8 mouse cellular contexts compared by ENCODE assay signal in the genomic region with DNA sequence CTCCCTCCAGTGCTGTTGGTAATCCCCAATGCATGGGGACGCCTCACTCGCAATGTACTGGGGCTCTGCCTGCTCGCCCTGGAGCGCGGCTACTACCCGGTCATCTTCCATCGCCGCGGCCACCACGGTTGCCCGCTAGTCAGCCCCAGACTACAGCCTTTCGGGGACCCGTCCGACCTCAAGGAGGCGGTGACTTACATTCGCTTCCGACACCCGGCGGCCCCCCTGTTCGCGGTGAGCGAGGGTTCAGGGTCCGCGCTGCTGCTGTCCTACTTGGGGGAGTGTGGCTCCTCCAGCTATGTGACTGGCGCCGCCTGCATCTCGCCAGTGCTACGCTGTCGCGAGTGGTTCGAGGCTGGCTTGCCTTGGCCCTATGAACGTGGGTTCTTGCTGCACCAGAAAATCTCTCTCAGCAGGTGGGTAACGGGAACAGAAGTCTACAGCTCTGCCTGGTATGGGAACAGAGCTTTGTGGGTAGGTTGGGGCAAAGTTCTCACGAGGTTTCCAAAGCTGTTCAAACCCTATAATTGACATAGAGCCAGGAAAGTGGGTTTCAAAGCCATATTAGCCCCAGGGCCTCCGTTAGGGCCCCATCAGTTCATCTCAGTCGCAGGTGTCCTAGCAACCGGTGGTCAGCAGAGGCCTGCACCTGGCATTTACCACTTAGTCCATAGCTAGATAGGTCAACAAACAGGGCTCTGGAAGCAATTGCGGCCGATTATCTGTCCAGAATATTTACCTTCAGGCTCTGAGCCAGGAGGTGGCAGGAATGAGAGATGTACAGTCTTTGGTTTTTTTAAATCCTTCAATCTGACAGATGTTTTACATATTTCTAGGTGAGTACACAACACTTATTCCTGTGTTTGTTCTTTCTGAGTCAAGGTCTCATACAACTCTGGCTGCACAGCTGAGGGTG. TPM values are rescaled to one million over a fixed set of nuclear protein-coding genes. Genes with fewer than 3 reads are reported as not detected.
A peak's percentile ranks its signal among the peaks of the same experiment; 100 is the strongest.
DNase-seq lines count a peak whose midpoint lies in the region; ATAC-seq and TF ChIP-seq lines count a peak whose summit lies in the region.

A gene (minus strand): TSS at position 344 of the 916 bp plus-strand sequence.

- H3K4me3 ChIP-seq in embryonic facial prominence, embryonic 12.5 days = peak within 1 kb of the TSS; percentile 74
- H3K4me3 ChIP-seq in hindbrain, embryonic 13.5 days = peak within 1 kb of the TSS; percentile 51
- peak within 1 kb of the TSS; percentile 60 for H3K4me3 ChIP-seq in liver, postnatal 0 days (ENCODE audit: low read depth, low read length)

- peaks cover 24% of the 10 kb centered on the region for H3K27me3 ChIP-seq in embryonic facial prominence, embryonic 12.5 days
- H3K27me3 ChIP-seq in hindbrain, embryonic 13.5 days = peaks cover 48% of the 10 kb centered on the region
- peaks cover 18% of the 10 kb centered on the region for H3K27me3 ChIP-seq in liver, postnatal 0 days (ENCODE audit: insufficient read depth, low read length)

- ATAC-seq in embryonic facial prominence, embryonic 12.5 days (ENCODE audit: insufficient number of reproducible peaks, insufficient read depth, low FRiP score, low TSS enrichment) = no peak
- ATAC-seq in hindbrain, embryonic 13.5 days (ENCODE audit: low FRiP score) = 0 out of 2 replicates have a peak, but pooled peaks have one; percentile 21
- no peak for ATAC-seq in liver, postnatal 0 days

- TF ChIP-seq EP300 in liver, postnatal 0 days (IDR thresholded peaks at IDR 0.05; ENCODE audit: low read depth) = no peak

- H3K9ac ChIP-seq in embryonic facial prominence, embryonic 12.5 days = peak within 1 kb of the TSS; percentile 53
- peak within 1 kb of the TSS; percentile 71 for H3K9ac ChIP-seq in hindbrain, embryonic 13.5 days
- peak within 1 kb of the TSS; percentile 68 for H3K9ac ChIP-seq in liver, postnatal 0 days (replicated peaks)

- peaks cover 38% of the 10 kb centered on the region for H3K4me1 ChIP-seq in embryonic facial prominence, embryonic 12.5 days
- peaks cover 61% of the 10 kb centered on the region for H3K4me1 ChIP-seq in hindbrain, embryonic 13.5 days (replicated peaks)
- H3K4me1 ChIP-seq in liver, postnatal 0 days (ENCODE audit: insufficient read depth) = peaks cover 56% of the 10 kb centered on the region

- 3% methylated on average over 39 of the region's 39 CpGs for WGBS in embryonic facial prominence, embryonic 12.5 days
- 6% methylated on average over 39 of the region's 39 CpGs for WGBS in hindbrain, embryonic 13.5 days
- WGBS in liver, postnatal 0 days (ENCODE audit: insufficient replicate concordance) = 9% methylated on average over 39 of the region's 39 CpGs

- H3K9me3 ChIP-seq in embryonic facial prominence, embryonic 12.5 days = no peaks in the 10 kb centered on the region
- H3K9me3 ChIP-seq in hindbrain, embryonic 13.5 days = no peaks in the 10 kb centered on the region
- no peaks in the 10 kb centered on the region for H3K9me3 ChIP-seq in liver, postnatal 0 days (ENCODE audit: low read length)

- TF ChIP-seq CTCF in liver, postnatal 0 days (IDR thresholded peaks at IDR 0.05; ENCODE audit: low read depth) = no peak

- no peaks in the 10 kb centered on the region for H3K36me3 ChIP-seq in embryonic facial prominence, embryonic 12.5 days
- H3K36me3 ChIP-seq in hindbrain, embryonic 13.5 days = no peaks in the 10 kb centered on the region
- H3K36me3 ChIP-seq in liver, postnatal 0 days (replicated peaks; ENCODE audit: insufficient read depth, low read length) = no peaks in the 10 kb centered on the region

- peak; percentile 39 for DNase-seq in cerebellum, adult 11-12 months
- DNase-seq in cerebellum, postnatal 14 days = no peak
- peak; percentile 69 for DNase-seq in 416B (ENCODE audit: low read depth)
- DNase-seq in liver, postnatal 0 days = peak; percentile 62
- DNase-seq in thymus, postnatal 25 days = peak; percentile 58
- DNase-seq in frontal cortex, postnatal 36 days (ENCODE audit: low spot score in 2 of 2) = no peak

- peak within 1 kb of the TSS; percentile 98 for H3K4me2 ChIP-seq in embryonic facial prominence, embryonic 12.5 days (replicated peaks)
- peak within 1 kb of the TSS; percentile 96 for H3K4me2 ChIP-seq in hindbrain, embryonic 13.5 days
- H3K4me2 ChIP-seq in liver, postnatal 0 days (ENCODE audit: low read depth, low read length) = peak within 1 kb of the TSS; percentile 82

- no peak within 1 kb of the TSS for H3K27ac ChIP-seq in embryonic facial prominence, embryonic 12.5 days
- H3K27ac ChIP-seq in hindbrain, embryonic 13.5 days = no peak within 1 kb of the TSS
- H3K27ac ChIP-seq in liver, postnatal 0 days (ENCODE audit: low read depth) = peak within 1 kb of the TSS; percentile 94

RNA-seq across cellular contexts. Expression of the gene that starts here (rescaled TPM):
- 52.8 and 55.2 TPM in 2 replicates for polyA plus RNA-seq in embryonic facial prominence, embryonic 12.5 days (2016; fragmentation: Nextera tagmentation; extraction: Ambion mirVana)
- 14.9 and 15.5 TPM in 2 replicates for polyA plus RNA-seq in hindbrain, embryonic 13.5 days (2015; fragmentation: Nextera tagmentation; extraction: Ambion mirVana)
- polyA plus RNA-seq in liver, postnatal 0 days (2015; fragmentation: Nextera tagmentation; extraction: Ambion mirVana) = 4.8 and 5.4 TPM in 2 replicates

Comparison
In these comparisons a context has a peak if more than half of its experiments do, and no peak if none do; other contexts are left out.
1. DNase-seq: peak in cerebellum, adult 11-12 months (single experiment), 416B (single experiment), liver, postnatal 0 days (single experiment) and thymus, postnatal 25 days (single experiment); none in cerebellum, postnatal 14 days (0 of 2) and frontal cortex, postnatal 36 days (0 of 2).
2. Peak in every context shown above with its lines, with median percentiles within 50 percentile points of each other: H3K4me2 ChIP-seq, H3K4me3 ChIP-seq and H3K9ac ChIP-seq.